Mouse (Mus musculus) c-Kit-positive CD71-positive TER-119-positive erythroid progenitor cells, embryonic 14.5 days (primary cell): ENCODE results near the gene Ripor2.
"Not testable (repeated sequence)": the region's sequence is repeated elsewhere in the genome, so short reads cannot be mapped to it uniquely, and the experiment has no call there.

Experiments used
- DNase-seq: peaks from one replicate; pipeline ENCODE4 v3.0.0-alpha.2; 2013; ENCODE audit warnings: low spot score

Ripor2 gene

GRCm38 (mm10) chr13:24761403-24762227 lies 179.6 kb downstream of the Ripor2 start, which contains the start of gene Gmnn:
Gene Gmnn (minus strand): TSS chr13:24761923.
- DNase-seq: peak; percentile 91

- no peak for DNase-seq
These were observed 180.3 kb downstream of the Ripor2 start for GRCm38 (mm10) chr13:24762254-24762653.

GRCm38 (mm10) chr13:24767809-24768208 lies 185.8 kb downstream of the Ripor2 start:
- DNase-seq: not testable (repeated sequence)

GRCm38 (mm10) chr13:24771482-24771881 lies 189.5 kb downstream of the Ripor2 start:
- not testable (repeated sequence) for DNase-seq

GRCm38 (mm10) chr13:24776146-24776844 lies 194.3 kb downstream of the Ripor2 start:
- peak; percentile 73 for DNase-seq

- DNase-seq: no peak
These were observed 196.0 kb downstream of the Ripor2 start for GRCm38 (mm10) chr13:24778026-24778425.

- DNase-seq: no peak
These were observed 196.9 kb downstream of the Ripor2 start for GRCm38 (mm10) chr13:24778706-24779380.

GRCm38 (mm10) chr13:24781916-24782315 lies 199.9 kb downstream of the Ripor2 start:
- no peak for DNase-seq
